Mouse (Mus musculus) spleen, embryonic (tissue): ENCODE results near the gene Acot11.
"Not testable (repeated sequence)": the region's sequence is repeated elsewhere in the genome, so short reads cannot be mapped to it uniquely, and the experiment has no call there.

Experiments used
- CTCF ChIA-PET: fragments of 350-600 bp; sonication (Branson Sonifier 250); formaldehyde crosslinking; loops from one replicate; lab custom pipeline; 2022; lab: Charles Lee

The Acot11 gene

GRCm38 (mm10) chr4:106815396-106816324 lies 10.9 kb upstream of the Acot11 start:
- CTCF ChIA-PET = no interaction called here

- CTCF ChIA-PET = no interaction called here
These were observed 6.4 kb upstream of the Acot11 start for GRCm38 (mm10) chr4:106811162-106811561.

- CTCF ChIA-PET = no interaction called here
These were observed 5.2 kb upstream of the Acot11 start for GRCm38 (mm10) chr4:106810039-106810438.

GRCm38 (mm10) chr4:106807287-106807686 lies 2.5 kb upstream of the Acot11 start:
- CTCF ChIA-PET = no interaction called here

GRCm38 (mm10) chr4:106805890-106806289 lies 1.1 kb upstream of the Acot11 start:
- CTCF ChIA-PET = no interaction called here

- CTCF ChIA-PET = interaction anchor here (0.8 kb wide), 1 partner anchor 114 kb away, joined by 7 read pairs; no protein-coding TSS in a partner anchor
These were observed 443 bp downstream of the Acot11 start for GRCm38 (mm10) chr4:106804201-106804909.

- CTCF ChIA-PET = no interaction called here
These were observed 1.0 kb downstream of the Acot11 start for GRCm38 (mm10) chr4:106803781-106804180.

- CTCF ChIA-PET = no interaction called here
These were observed 4.9 kb downstream of the Acot11 start for GRCm38 (mm10) chr4:106799772-106800336.

GRCm38 (mm10) chr4:106798908-106799546 lies 5.8 kb downstream of the Acot11 start:
- CTCF ChIA-PET = no interaction called here

GRCm38 (mm10) chr4:106795289-106795688 lies 9.5 kb downstream of the Acot11 start:
- CTCF ChIA-PET = interaction anchor here (0.6 kb wide), 1 partner anchor 266 kb away, joined by 6 read pairs; no protein-coding TSS in a partner anchor

- CTCF ChIA-PET = no interaction called here
These were observed 10.6 kb downstream of the Acot11 start for GRCm38 (mm10) chr4:106794247-106794646.

- CTCF ChIA-PET = not testable (repeated sequence)
These were observed 11.0 kb downstream of the Acot11 start for GRCm38 (mm10) chr4:106793826-106794225.

- CTCF ChIA-PET = no interaction called here
These were observed 12.5 kb downstream of the Acot11 start for GRCm38 (mm10) chr4:106792276-106792675.

- CTCF ChIA-PET = no interaction called here
These were observed 13.9 kb downstream of the Acot11 start for GRCm38 (mm10) chr4:106790938-106791337.

GRCm38 (mm10) chr4:106790218-106790617 lies 14.6 kb downstream of the Acot11 start:
- CTCF ChIA-PET = not testable (repeated sequence)

GRCm38 (mm10) chr4:106789705-106790104 lies 15.1 kb downstream of the Acot11 start:
- CTCF ChIA-PET = no interaction called here

GRCm38 (mm10) chr4:106788627-106789026 lies 16.2 kb downstream of the Acot11 start:
- CTCF ChIA-PET = no interaction called here

- CTCF ChIA-PET = no interaction called here
These were observed 17.0 kb downstream of the Acot11 start for GRCm38 (mm10) chr4:106787830-106788229.

GRCm38 (mm10) chr4:106785753-106786540 lies 18.9 kb downstream of the Acot11 start:
- CTCF ChIA-PET = no interaction called here

GRCm38 (mm10) chr4:106785345-106785744 lies 19.5 kb downstream of the Acot11 start:
- CTCF ChIA-PET = no interaction called here

- CTCF ChIA-PET = no interaction called here
These were observed 20.0 kb downstream of the Acot11 start for GRCm38 (mm10) chr4:106784806-106785205.
